Mouse (Mus musculus) NIH3T3 (cell line): Measurements from ENCODE around the gene Nrm.

Experiments used
- DNase-seq: peaks from one replicate; pipeline ENCODE4 v3.0.0-alpha.2; 2012; ENCODE audit warnings: low read depth

Gene Nrm

DNA sequence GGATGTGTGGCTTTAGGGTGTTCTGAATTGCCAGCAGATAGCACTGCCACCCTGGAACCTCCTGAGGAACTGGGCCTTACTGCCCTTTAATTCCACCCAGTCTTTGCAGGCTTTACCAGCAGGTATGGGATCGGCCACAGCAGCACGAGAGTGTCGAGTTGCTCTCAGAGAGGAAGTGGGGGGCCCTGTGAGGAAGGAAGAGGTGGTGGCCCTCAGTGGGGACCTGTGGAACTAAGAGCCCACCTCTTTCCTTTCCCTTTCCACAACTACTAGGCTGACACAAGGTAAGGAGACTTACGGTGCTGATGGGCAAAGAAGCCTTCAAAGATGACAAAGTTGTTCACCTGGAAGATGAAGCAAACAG lies 42.9 kb downstream of the Nrm start:
- no peak for DNase-seq

GRCm38 (mm10) chr17:35905587-35905986 lies 44.5 kb downstream of the Nrm start:
- no peak for DNase-seq

- peak; percentile 55 for DNase-seq
Observed at GRCm38 (mm10) chr17:35907609-35908008, 46.5 kb downstream of the Nrm start.

GRCm38 (mm10) chr17:35909186-35909918 lies 48.2 kb downstream of the Nrm start:
- DNase-seq, result no peak

DNA sequence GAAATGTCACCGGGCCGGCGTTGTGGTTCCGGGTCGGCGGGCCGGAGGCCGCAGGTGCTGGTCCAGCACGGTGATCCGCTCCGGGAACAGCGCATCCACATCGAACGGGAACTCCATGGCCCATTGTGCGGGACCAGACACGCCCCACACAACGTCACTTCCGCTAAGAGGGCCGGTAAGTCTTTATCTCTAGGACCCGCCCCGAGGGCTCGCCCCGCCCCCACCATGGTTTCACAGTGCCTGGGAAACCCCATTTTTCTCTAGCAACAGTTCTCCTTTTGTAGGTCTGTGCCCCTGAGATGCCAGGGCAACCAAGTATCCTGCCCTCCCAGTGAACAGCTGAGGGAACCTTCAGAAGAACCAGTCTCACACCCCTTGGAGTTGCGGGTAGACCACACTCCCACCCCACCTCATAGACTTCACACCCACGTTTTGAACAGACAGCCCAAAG lies 48.8 kb downstream of the Nrm start, which contains the start of gene Atat1:
Gene Atat1 (minus strand): TSS at position 157 of the 451 bp plus-strand sequence.
- DNase-seq, result peak; percentile 98

GRCm38 (mm10) chr17:35914975-35915374 lies 53.9 kb downstream of the Nrm start:
- peak; percentile 37 for DNase-seq
